Mouse (Mus musculus): ENCODE measurements around the gene Nde1. TPM values are rescaled to one million over a fixed set of nuclear protein-coding genes. Genes with fewer than 3 reads are reported as not detected.
A peak's percentile ranks its signal among the peaks of the same experiment; 100 is the strongest.

Gene Nde1
- polyA plus RNA-seq, 1 experiment: 35.4 TPM

DNA sequence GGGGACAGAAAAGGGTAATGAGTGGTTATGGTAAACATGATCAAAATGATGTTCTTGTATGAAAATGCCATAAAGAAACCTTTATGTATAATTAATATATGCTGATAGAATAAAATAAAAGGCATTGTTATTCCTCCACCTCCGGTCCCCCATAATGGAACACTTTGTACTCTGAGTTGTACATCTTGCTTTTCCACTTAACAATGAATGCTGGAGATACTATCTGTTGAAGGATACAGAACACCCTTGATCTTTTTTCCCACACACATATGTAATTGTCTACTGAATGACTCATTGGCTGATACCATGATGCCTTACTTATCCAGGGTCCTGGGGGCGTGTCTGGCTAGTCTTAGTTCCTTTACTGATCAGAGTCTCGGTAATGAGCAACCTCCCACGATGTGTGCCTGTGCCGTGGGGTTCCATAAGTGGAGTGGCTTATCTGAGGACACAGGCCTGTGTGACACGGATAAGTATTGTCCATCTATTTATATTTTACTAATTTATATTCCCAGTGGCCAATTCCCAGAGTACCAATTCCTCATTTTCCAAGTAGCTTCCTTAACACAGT, 17.2 kb downstream of the Nde1 start:
- DNase-seq (ENCODE audit: low read depth in 1 of 2, low spot score in 2 of 2): no peak
- no peak for TF ChIP-seq CTCF (IDR thresholded peaks at IDR 0.05; ENCODE audit: extremely low read depth, insufficient read depth, insufficient read length, insufficient replicate concordance)
- TF ChIP-seq POLR2A (IDR thresholded peaks at IDR 0.05; ENCODE audit: low read depth, low read length): no peak
- Histone ChIP-seq H3K4me3 (ENCODE audit: extremely low read depth, insufficient read depth, insufficient read length) (no peak overlapping the region), H3K36me3 (ENCODE audit: control insufficient read depth, insufficient read depth, low read length) (peaks cover 46% of the 10 kb centered on the region), H3K4me1 (ENCODE audit: control insufficient read depth, insufficient read depth, insufficient read length) (no peaks in the 10 kb centered on the region), H3K27me3 (ENCODE audit: control insufficient read depth, insufficient read depth, low read length) (no peaks in the 10 kb centered on the region), H3K27ac (ENCODE audit: insufficient read depth, low read length) (no peak overlapping the region)
- WGBS: 87% methylated on average over 6 of the region's 6 CpGs

DNA sequence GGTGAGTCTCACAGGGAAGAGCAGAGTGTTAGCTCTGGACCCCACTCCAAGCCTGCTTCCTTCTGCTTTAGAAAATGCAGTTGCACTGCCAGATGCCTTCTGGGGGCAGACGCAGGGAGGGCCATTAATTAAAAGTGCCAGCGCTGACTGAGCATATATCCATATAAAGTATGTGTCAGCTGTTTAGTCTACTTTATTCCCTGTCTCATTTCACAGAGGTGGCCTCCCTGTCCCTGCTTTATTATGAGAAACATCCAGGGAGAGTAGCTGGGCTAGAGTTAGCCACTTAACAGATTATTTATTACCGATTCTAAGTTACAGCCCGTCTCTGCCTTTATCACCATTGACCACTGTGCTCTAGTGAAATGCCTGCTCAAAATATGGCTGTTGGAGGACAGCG, 19.3 kb downstream of the Nde1 start:
- no peak for TF ChIP-seq POLR2A (IDR thresholded peaks at IDR 0.05; ENCODE audit: low read depth, low read length)
- no peak for TF ChIP-seq CTCF (IDR thresholded peaks at IDR 0.05; ENCODE audit: extremely low read depth, insufficient read depth, insufficient read length, insufficient replicate concordance)
- DNase-seq (ENCODE audit: low read depth in 1 of 2, low spot score in 2 of 2): no peak
- H3K36me3 ChIP-seq (ENCODE audit: control insufficient read depth, insufficient read depth, low read length): peaks cover 45% of the 10 kb centered on the region
- H3K27ac ChIP-seq (ENCODE audit: insufficient read depth, low read length): no peak overlapping the region
- H3K4me1 ChIP-seq (ENCODE audit: control insufficient read depth, insufficient read depth, insufficient read length): no peaks in the 10 kb centered on the region
- no peak overlapping the region for H3K4me3 ChIP-seq (ENCODE audit: extremely low read depth, insufficient read depth, insufficient read length)
- no peaks in the 10 kb centered on the region for H3K27me3 ChIP-seq (ENCODE audit: control insufficient read depth, insufficient read depth, low read length)
- WGBS: 91% methylated on average over 5 of the region's 5 CpGs

DNA sequence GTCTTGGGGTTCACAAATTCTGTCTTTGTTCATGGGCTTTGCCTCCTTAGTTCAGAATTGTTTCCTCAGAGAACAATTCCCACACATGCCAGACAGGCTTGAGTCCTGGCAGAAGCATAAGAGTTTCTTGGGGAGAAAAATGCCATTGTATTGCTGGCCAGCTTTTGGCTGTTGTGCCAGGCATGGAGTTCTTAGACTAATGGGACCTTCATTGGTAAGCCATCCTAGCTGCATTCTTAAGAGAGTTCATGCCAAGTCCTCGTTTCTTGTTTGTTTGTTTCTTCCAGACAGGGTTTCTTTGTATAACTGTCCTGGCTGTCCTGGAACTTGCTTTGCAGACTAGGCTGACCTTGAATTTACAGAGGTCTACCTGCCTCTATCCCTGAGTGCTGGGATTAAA, 20.8 kb downstream of the Nde1 start:
- Histone ChIP-seq H3K4me1 (ENCODE audit: control insufficient read depth, insufficient read depth, insufficient read length) (no peaks in the 10 kb centered on the region), H3K4me3 (ENCODE audit: extremely low read depth, insufficient read depth, insufficient read length) (no peak overlapping the region), H3K27ac (ENCODE audit: insufficient read depth, low read length) (no peak overlapping the region), H3K27me3 (ENCODE audit: control insufficient read depth, insufficient read depth, low read length) (no peaks in the 10 kb centered on the region), H3K36me3 (ENCODE audit: control insufficient read depth, insufficient read depth, low read length) (peaks cover 50% of the 10 kb centered on the region)
- no peak for TF ChIP-seq POLR2A (IDR thresholded peaks at IDR 0.05; ENCODE audit: low read depth, low read length)
- 93% methylated on average over 1 of the region's 1 CpGs for WGBS
- no peak for DNase-seq (ENCODE audit: low read depth in 1 of 2, low spot score in 2 of 2)

DNA sequence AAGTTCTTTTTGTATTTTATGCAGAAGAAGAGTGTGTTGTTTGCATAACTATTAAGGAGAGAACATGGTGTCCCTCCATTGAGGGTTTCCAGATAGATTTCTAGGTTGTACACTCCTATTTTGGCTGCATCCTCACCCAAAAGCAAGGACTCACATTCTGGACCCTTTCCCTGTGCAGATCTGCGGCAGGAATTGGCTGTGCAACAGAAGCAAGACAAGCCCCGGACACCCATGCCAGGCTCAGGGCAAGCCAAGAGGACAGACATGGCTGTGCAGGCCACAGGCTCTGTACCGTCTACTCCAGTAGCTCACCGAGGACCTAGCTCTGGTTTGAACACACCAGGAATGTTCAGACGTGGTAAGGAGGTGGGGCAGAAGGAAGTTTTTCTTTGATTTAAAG, 22.4 kb downstream of the Nde1 start:
- DNase-seq (ENCODE audit: low read depth in 1 of 2, low spot score in 2 of 2): no peak

DNA sequence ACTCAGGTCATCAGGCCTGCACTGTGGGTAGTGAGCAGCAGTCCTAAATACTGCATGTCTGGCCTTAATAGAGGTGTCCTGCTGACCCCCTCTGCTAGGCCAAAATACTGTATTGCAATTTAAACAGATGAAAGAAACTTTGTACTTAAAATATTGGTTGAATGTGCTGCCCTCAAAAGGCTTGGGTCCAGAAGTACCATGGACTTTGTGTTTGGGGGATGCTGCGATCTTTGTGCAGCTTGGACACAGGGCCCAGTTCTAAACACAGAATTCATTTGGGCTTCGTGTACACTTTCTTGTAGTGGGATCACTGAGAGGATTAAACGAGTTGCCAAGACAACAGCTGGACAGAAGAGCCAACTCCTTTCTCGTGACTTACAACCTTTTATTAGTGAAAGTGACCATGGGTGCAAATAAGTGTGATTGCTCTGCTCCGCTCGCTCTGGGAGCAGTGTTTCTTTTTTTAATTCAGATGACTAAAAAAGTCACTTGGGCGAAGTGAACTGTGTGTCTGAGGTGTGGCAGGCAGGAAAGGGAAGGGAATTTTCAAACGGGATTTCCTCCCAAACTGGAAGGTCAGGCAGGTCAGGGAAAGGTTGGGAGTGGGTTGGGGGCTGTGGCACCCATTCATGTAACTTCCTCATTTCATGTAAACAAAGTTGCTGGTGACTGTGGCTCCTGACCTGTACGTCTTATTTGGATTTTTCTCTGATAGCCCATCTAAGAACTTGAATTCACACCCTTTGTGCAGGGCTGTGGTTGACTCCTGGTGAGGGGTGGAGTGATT, 31.3 kb downstream of the Nde1 start:
- Histone ChIP-seq H3K4me3 (ENCODE audit: extremely low read depth, insufficient read depth, insufficient read length) (no peak overlapping the region), H3K4me1 (ENCODE audit: control insufficient read depth, insufficient read depth, insufficient read length) (no peaks in the 10 kb centered on the region), H3K27me3 (ENCODE audit: control insufficient read depth, insufficient read depth, low read length) (no peaks in the 10 kb centered on the region), H3K27ac (ENCODE audit: insufficient read depth, low read length) (no peak overlapping the region), H3K36me3 (ENCODE audit: control insufficient read depth, insufficient read depth, low read length) (peaks cover 25% of the 10 kb centered on the region)
- no peak for DNase-seq (ENCODE audit: low read depth in 1 of 2, low spot score in 2 of 2)
- WGBS: 83% methylated on average over 9 of the region's 9 CpGs
- TF ChIP-seq CTCF (IDR thresholded peaks at IDR 0.05; ENCODE audit: extremely low read depth, insufficient read depth, insufficient read length, insufficient replicate concordance) (no peak), POLR2A (IDR thresholded peaks at IDR 0.05; ENCODE audit: low read depth, low read length) (no peak)

More for the DNA sequence above, 22.4 kb downstream of the Nde1 start:
- peaks cover 59% of the 10 kb centered on the region for H3K36me3 ChIP-seq (ENCODE audit: control insufficient read depth, insufficient read depth, low read length)
- H3K4me1 ChIP-seq (ENCODE audit: control insufficient read depth, insufficient read depth, insufficient read length): no peaks in the 10 kb centered on the region
- H3K27me3 ChIP-seq (ENCODE audit: control insufficient read depth, insufficient read depth, low read length): no peaks in the 10 kb centered on the region
- H3K27ac ChIP-seq (ENCODE audit: insufficient read depth, low read length): no peak overlapping the region
- H3K4me3 ChIP-seq (ENCODE audit: extremely low read depth, insufficient read depth, insufficient read length): no peak overlapping the region
- WGBS: 93% methylated on average over 5 of the region's 5 CpGs
- no peak for TF ChIP-seq CTCF (IDR thresholded peaks at IDR 0.05; ENCODE audit: extremely low read depth, insufficient read depth, insufficient read length, insufficient replicate concordance)
- no peak for TF ChIP-seq POLR2A (IDR thresholded peaks at IDR 0.05; ENCODE audit: low read depth, low read length)

DNA sequence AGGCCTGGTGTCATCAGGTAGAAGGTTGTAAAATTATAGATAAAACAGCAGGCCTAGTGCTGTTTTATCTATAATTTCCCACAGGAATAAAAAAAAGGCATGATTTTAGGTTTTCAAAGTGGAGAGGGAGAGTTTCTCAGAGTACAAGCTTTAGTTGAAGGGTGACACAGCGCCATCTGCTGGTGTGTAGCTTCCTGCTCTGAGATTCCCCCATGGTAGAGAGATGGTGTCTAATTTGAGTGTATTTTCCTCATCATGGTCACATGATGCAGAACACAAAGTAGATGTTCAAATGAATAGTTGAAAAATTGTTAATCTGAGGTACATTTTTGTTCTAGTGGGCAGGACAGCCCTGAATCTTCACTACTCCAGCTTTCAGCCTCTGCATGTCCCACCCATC, 32.4 kb downstream of the Nde1 start:
- Histone ChIP-seq H3K4me1 (ENCODE audit: control insufficient read depth, insufficient read depth, insufficient read length) (no peaks in the 10 kb centered on the region), H3K36me3 (ENCODE audit: control insufficient read depth, insufficient read depth, low read length) (peaks cover 18% of the 10 kb centered on the region), H3K4me3 (ENCODE audit: extremely low read depth, insufficient read depth, insufficient read length) (no peak overlapping the region), H3K27ac (ENCODE audit: insufficient read depth, low read length) (no peak overlapping the region), H3K27me3 (ENCODE audit: control insufficient read depth, insufficient read depth, low read length) (no peaks in the 10 kb centered on the region)
- TF ChIP-seq POLR2A (IDR thresholded peaks at IDR 0.05; ENCODE audit: low read depth, low read length) (no peak), CTCF (IDR thresholded peaks at IDR 0.05; ENCODE audit: extremely low read depth, insufficient read depth, insufficient read length, insufficient replicate concordance) (peak; percentile 42; the same call in 1 of the 2 replicates)
- peak; percentile 12 to 41 for DNase-seq (ENCODE audit: low read depth in 1 of 2, low spot score in 2 of 2)
- WGBS: 33% methylated on average over 1 of the region's 1 CpGs

DNA sequence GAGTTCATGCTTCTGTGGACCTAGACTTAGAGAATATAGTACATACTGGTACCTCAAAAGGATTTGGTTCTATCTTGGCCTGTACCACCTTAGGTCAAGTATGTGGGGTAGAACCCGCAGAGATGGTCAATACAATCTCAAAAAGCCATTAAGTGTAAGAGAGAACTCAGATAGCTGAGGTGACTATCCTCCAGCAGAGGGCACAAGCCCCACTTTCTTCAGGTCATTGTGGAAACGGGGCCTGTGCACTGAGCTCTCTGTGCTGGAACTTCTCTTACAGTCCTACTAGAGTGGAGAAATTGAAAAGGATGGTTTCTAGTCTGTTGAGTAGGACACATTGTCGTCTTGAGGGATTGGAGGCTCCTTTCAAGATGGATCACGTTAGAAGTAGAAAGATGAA, 35.7 kb downstream of the Nde1 start:
- H3K36me3 ChIP-seq (ENCODE audit: control insufficient read depth, insufficient read depth, low read length): no peaks in the 10 kb centered on the region
- no peak overlapping the region for H3K27ac ChIP-seq (ENCODE audit: insufficient read depth, low read length)
- WGBS: 77% methylated on average over 4 of the region's 4 CpGs
- no peaks in the 10 kb centered on the region for H3K4me1 ChIP-seq (ENCODE audit: control insufficient read depth, insufficient read depth, insufficient read length)
- no peaks in the 10 kb centered on the region for H3K27me3 ChIP-seq (ENCODE audit: control insufficient read depth, insufficient read depth, low read length)
- no peak for TF ChIP-seq POLR2A (IDR thresholded peaks at IDR 0.05; ENCODE audit: low read depth, low read length)
- TF ChIP-seq CTCF (IDR thresholded peaks at IDR 0.05; ENCODE audit: extremely low read depth, insufficient read depth, insufficient read length, insufficient replicate concordance): no peak
- no peak overlapping the region for H3K4me3 ChIP-seq (ENCODE audit: extremely low read depth, insufficient read depth, insufficient read length)
- DNase-seq (ENCODE audit: low read depth in 1 of 2, low spot score in 2 of 2): no peak

All from spleen, adult 2 months (tissue).